Mouse (Mus musculus) urinary bladder, postnatal 25 days (tissue): ENCODE data around the gene Plekha4.

Experiments used
- DNase-seq: peaks from one replicate; pipeline ENCODE4 v3.0.0; 2022; ENCODE audit warnings: low spot score

Plekha4 gene

DNA sequence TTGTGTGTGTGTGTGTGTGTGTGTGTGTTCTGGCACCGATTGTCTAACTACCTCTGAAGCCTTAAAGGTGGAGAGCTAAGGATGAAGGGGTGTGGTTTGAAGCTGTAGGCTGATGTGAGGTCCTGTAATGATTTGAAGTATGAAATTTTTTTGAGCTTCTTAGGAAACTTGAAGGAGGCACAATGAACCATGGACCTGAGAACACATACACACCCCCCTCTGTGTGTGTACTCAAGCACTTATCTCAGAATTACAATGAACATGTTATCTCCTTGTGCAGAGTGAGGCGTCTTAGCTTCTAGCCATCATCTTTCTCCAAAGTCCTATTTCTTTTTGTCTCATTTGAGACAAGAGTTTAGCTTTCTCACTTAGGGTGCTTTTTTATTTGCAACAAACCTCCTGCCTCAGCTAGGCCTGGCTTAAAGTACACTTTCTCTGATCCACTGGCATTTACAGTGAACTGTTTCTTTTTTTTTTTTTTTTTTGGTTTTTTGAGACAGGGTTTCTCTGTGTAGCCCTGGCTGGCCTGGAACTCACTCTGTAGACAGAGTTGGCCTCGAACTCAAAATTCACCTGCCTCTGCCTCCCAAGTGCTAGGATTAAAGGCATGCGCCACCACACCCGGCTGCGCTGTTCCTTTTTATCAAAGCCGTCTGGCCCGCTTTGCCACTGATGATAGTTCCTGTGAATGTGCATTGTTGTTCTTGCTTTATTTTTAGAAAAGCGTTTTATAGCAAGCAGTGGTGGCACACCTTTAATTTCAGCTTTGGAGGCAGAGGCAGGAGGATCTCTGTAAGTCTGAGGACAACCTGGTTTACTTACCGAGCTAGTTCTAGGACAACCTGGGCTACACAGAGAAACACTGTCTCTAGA, 42.7 kb downstream of the Plekha4 start:
- no peak for DNase-seq

- peak; percentile 64 for DNase-seq
Observed at GRCm38 (mm10) chr7:45570103-45570741, 44.1 kb downstream of the Plekha4 start, which contains the start of gene Bcat2. Bcat2 (plus strand) TSS chr7:45570153.

DNA sequence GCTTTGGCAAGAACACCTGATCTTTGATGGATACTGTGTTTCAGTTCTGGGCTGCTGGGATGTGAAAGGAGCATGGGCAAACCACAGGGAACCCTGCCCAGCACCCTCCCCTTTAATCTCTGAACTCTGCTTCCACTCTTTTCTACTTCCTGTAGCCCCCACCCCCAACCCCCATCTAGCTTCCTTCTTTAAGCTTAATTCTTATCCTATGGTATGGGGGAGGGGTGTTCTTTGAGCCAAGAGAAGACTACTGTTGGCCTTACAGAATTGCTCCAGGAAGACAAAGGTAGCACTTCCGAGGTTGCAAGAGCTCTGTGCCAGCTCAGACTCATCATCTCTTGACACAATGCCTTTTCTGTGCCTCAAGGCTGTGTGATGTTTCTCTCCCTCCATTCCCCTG, 45.8 kb downstream of the Plekha4 start:
- no peak for DNase-seq

GRCm38 (mm10) chr7:45573954-45574353, 47.8 kb downstream of the Plekha4 start:
- DNase-seq: no peak

GRCm38 (mm10) chr7:45574472-45575379, 48.6 kb downstream of the Plekha4 start:
- DNase-seq: no peak

DNA sequence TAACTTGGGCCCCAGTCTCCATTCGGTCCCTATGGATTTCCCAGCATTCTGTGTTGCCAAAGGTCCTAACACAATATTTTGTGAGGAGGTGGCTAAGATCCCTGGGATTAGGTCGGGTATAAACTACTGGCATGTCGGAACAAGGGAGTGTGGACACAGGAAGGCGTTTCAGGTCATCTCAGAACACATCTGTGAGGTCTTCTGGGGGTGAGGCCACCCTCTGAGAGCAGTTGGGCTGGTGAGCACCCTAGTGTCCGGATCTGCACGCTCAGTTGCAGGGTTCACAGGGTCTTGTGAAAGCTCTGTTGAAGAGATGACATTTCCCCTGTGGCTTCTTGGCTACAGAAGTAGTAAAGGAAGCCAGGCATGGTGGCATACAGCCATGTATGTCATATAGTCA, 59.8 kb downstream of the Plekha4 start:
- DNase-seq: no peak

DNA sequence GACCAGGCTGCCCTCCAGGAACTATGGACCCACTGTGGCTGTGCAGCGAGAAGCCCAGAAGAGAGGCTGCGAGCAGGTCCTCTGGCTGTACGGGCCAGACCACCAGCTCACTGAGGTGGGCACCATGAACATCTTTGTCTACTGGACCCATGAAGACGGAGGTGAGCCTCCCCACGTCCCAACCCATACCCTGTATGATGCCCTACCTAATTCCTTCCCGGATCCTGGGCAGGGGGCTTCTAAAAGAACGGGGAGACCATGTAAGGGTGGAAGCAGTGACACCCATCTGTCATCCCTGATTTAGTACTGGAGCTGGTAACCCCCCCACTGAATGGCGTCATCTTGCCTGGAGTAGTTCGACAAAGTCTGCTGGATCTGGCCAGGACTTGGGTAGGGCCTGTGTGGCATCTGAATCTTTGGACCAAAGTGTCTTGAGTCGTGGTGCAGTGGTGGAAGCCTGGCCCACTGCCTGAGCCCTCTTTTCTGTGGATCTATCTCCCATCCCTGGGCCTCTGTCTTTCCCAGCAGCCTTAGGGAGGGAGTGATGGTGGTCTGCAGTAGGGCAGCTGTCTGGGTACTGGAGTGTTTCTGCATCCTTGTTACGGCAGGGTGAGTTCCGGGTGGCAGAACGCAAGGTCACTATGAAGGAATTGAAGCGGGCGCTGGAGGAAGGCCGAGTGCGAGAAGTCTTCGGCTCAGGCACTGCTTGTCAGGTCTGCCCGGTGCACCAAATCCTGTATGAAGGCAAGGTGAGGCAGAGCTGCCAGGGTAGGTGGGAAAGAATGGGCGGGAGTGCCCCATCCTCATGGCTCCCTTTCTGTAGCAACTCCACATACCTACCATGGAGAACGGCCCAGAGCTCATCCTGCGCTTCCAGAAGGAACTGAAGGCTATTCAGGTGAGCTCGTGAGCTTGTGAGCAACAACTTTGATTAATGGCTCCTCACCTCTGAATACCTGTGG, 61.8 kb downstream of the Plekha4 start:
- DNase-seq: no peak

DNA sequence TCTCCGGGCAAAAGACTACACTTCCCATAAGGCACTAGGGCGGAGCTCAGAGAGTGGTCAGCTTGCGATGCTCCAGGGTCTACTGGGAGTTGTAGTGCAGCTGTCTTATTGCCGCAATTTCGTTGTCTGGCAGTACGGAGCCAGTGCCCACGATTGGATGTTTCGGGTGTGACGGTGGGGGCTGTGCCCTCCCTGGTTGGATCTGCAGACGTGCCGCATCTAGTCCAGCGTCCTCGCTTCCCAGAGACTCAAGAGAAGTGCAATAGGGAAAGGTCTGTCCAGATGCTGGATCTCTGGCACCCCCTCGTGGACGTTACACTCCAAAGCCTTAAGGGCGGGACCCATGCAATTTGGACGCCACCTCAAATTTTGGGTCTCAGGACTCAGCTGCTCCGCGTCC, 63.0 kb downstream of the Plekha4 start:
- peak; percentile 86 for DNase-seq

- no peak for DNase-seq
Observed at GRCm38 (mm10) chr7:45589898-45590297, 63.8 kb downstream of the Plekha4 start.

- DNase-seq: no peak
Observed at GRCm38 (mm10) chr7:45590874-45591273, 64.7 kb downstream of the Plekha4 start.

DNA sequence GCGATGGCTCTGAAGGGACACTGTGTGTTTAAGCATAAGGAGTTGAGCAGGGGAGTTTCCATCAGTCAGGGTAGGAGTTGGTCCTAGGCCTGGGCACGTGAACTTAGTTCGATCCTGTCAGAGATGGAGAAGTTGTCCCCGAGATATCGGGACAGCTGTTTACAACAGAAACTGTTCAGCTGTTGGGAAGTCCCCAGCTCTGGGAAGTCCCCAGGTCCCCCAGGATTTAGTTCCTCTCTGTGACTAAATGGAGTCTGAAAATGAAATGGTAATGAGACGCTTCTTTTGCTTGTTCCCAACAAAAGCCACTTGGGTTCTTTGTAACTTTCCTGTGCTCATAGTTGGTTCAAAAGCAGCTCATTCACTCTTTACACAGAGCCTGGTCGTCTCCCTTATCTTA, 65.8 kb downstream of the Plekha4 start:
- DNase-seq: no peak

GRCm38 (mm10) chr7:45593118-45593815, 67.1 kb downstream of the Plekha4 start:
- DNase-seq: peak; percentile 69

DNA sequence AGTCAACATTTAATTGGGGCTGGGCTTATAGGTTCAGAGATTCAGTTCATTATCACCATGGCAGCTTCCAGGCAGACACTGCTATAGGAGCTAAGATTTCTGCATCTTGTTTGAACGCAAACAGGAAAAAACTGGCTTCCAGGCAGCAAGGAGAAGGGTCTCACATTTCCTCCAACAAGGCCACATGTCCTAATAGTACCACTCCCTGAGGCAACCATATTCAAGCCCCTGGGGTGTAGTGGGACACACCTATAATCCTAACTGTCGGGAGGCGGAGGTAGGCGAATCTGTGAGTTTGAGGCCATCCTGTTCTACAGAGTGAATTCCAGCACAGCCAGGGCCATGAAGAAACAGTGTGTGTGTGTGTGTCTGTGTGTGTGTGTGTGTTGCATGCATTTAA, 69.0 kb downstream of the Plekha4 start:
- no peak for DNase-seq

GRCm38 (mm10) chr7:45596107-45596506, 70.0 kb downstream of the Plekha4 start:
- no peak for DNase-seq

DNA sequence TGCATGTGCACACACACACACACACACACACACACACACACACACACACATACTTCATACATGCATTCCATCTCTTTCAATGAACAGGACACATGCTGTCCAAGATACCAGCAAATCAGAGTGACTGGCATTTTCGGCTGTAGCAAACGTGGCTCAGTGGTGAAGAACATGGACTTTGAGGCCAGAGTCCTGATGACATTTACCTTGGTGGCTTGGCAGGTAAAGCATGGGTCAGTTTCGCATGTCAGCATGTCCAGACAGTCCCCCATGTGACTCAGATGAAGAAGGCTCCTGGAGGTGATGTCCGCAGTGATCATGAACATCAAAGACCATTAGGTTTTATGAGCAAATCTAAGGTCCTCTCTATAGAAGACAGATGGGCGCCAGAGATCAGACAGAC, 70.9 kb downstream of the Plekha4 start:
- DNase-seq: no peak

DNA sequence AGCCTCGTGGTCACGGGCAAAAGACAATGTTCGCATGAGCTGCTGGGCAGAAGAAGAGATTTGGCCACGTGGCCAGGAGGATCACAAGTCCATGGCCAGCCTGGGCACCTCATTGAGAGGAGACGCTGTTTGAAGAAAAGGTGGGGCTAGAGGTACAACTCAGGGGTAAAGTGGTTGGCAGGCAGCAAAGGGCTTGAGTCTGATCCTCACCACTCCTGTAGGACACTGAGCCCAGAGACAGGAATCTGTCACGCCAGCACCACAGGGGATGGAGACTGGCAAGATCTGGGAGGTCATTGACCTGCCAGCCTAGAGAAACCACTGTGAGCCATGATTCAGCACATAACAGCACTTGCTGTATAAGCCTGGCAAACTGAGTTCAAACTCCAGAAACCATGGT, 71.4 kb downstream of the Plekha4 start:
- no peak for DNase-seq

- DNase-seq: no peak
Observed at GRCm38 (mm10) chr7:45598960-45599879, 73.1 kb downstream of the Plekha4 start.
